Mouse (Mus musculus) G1E (cell line): ENCODE data around the gene Vezt. TPM values are rescaled to one million over a fixed set of nuclear protein-coding genes. Genes with fewer than 3 reads are reported as not detected.

Experiments
- ATAC-seq: 2 replicates; pipeline ENCODE4 v1.8.0; 2016; ENCODE audit warnings: mild to moderate bottlenecking; ENCODE audit not compliant: insufficient number of reproducible peaks, poor library complexity, low FRiP score, severe bottlenecking; ENCODE audit errors: extremely low read depth
- DNase-seq: peaks from one replicate; pipeline ENCODE4 v3.0.0; 2012; ENCODE audit warnings: low spot score
- H3K27me3 ChIP-seq: 2 replicates; pipeline ENCODE4 v1.6.1; 2012; ENCODE audit warnings: mild to moderate bottlenecking, low read length, inconsistent platforms; ENCODE audit not compliant: insufficient read depth
- H3K36me3 ChIP-seq: replicated peaks from 2 replicates; pipeline ENCODE3; 2012; ENCODE audit warnings: mild to moderate bottlenecking, inconsistent platforms
- H3K4me1 ChIP-seq: 2 replicates; pipeline ENCODE4 v1.6.1; 2012; ENCODE audit warnings: low read depth, low read length, inconsistent platforms, mixed read lengths; ENCODE audit not compliant: insufficient read depth
- H3K4me3 ChIP-seq: 2 replicates; pipeline ENCODE4 v1.5.1; 2012; ENCODE audit warnings: low read depth, mild to moderate bottlenecking, inconsistent platforms, low read length, moderate library complexity, mixed read lengths
- H3K9me3 ChIP-seq: replicated peaks from 2 replicates; pipeline ENCODE4 v1.6.1; 2012; ENCODE audit warnings: inconsistent platforms
- CTCF ChIP-seq: IDR thresholded peaks from 2 replicates; pipeline ENCODE4 v1.5.1; 2012; ENCODE audit warnings: low read depth, low read length, inconsistent platforms, mixed read lengths
- GATA1 ChIP-seq: IDR thresholded peaks from 2 replicates; pipeline ENCODE4 v1.6.1; 2012; ENCODE audit warnings: borderline replicate concordance, low read length, inconsistent platforms, mixed read lengths
- GATA2 ChIP-seq: IDR thresholded peaks from 2 replicates; pipeline ENCODE4 v1.6.1; 2012; ENCODE audit warnings: low read depth, low read length, inconsistent platforms, borderline replicate concordance
- POLR2AphosphoS5 ChIP-seq: IDR thresholded peaks from 2 replicates; pipeline ENCODE4 v1.6.1; 2012; ENCODE audit warnings: low read depth, low read length, inconsistent platforms; ENCODE audit not compliant: insufficient replicate concordance
- TAL1 ChIP-seq: conservative IDR thresholded peaks from 2 replicates; pipeline ENCODE4 v1.6.1; 2012; ENCODE audit warnings: low read depth, low read length, inconsistent platforms, mixed read lengths
- polyA plus RNA-seq: library from polyadenylated mRNA; stranded (reverse); fragments of >175 nt; gene quantifications from 2 replicates; pipeline ENCODE4 v1.2.3, GENCODE M21; 2012
- total RNA-seq, 2 experiments: library from RNA; stranded (forward) in 1 of 2; stranded (reverse) in 1 of 2; fragments of 200-1000 nt in 1 of 2; fragments of >200 nt in 1 of 2; fragmentation: Nextera tagmentation in 1 of 2; gene quantifications; 2 replicates each; pipeline ENCODE4 v1.2.3; 2014 to 2017

The Vezt gene
- total and polyA plus RNA-seq, 3 experiments, result 3.5 to 35.7 (median 13.2) TPM

DNA sequence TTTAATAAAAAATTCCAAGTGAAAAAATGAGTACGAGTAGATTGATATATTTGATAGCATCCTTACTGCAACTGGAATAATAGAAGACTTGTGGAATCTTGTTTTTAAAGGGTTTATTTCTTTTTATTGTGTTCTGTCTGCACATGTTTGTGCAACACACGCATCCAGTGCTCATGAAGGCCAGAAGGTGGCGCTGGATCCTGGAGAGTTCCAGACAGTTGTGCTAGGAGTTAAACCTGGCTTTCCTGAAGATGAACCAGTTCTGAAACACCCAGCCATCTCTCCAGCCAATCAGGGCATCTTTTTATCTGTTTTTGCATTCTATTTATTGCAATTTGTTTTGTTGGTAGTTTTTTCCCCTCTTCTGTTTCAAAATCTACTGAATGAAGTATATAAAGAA lies 22.4 kb downstream of the Vezt start:
- H3K9me3 ChIP-seq, result no peaks in the 10 kb centered on the region
- no peaks in the 10 kb centered on the region for H3K27me3 ChIP-seq
- DNase-seq, result no peak
- peaks cover 18% of the 10 kb centered on the region for H3K36me3 ChIP-seq
- no peak for ATAC-seq
- peaks cover 17% of the 10 kb centered on the region for H3K4me1 ChIP-seq
- TF ChIP-seq POLR2AphosphoS5, result no peak
- TF ChIP-seq TAL1, result no peak
- no peak for TF ChIP-seq GATA2
- no peak for TF ChIP-seq GATA1
- TF ChIP-seq CTCF, result peak; percentile 42; the same call in 1 of the 2 replicates
- H3K4me3 ChIP-seq, result no peak overlapping the region

DNA sequence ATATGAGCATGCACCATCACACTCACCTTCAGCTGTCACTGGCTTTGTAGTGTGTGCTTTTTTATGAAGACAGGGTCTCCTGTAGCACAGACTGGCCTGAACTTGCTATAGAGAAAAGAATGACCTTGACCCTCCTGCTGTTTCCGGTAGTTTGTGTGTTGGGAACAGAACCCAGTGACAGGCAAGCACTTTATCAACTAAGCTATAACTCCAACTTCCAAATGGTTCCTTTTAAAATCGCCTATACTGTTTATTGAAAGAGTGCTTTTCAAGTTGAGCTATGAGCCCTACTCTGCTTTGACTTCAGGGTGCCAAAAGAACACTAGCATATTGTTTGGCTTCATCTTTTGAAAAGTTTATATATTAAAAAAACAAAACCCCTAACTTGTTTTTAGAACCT lies 24.6 kb downstream of the Vezt start:
- Histone ChIP-seq H3K9me3 (no peaks in the 10 kb centered on the region), H3K4me3 (no peak overlapping the region), H3K4me1 (peaks cover 17% of the 10 kb centered on the region), H3K36me3 (peaks cover 22% of the 10 kb centered on the region), H3K27me3 (no peaks in the 10 kb centered on the region)
- ATAC-seq (no peak), DNase-seq (no peak)
- no peak for TF ChIP-seq GATA1
- no peak for TF ChIP-seq TAL1
- no peak for TF ChIP-seq CTCF
- TF ChIP-seq GATA2, result no peak
- TF ChIP-seq POLR2AphosphoS5, result no peak

DNA sequence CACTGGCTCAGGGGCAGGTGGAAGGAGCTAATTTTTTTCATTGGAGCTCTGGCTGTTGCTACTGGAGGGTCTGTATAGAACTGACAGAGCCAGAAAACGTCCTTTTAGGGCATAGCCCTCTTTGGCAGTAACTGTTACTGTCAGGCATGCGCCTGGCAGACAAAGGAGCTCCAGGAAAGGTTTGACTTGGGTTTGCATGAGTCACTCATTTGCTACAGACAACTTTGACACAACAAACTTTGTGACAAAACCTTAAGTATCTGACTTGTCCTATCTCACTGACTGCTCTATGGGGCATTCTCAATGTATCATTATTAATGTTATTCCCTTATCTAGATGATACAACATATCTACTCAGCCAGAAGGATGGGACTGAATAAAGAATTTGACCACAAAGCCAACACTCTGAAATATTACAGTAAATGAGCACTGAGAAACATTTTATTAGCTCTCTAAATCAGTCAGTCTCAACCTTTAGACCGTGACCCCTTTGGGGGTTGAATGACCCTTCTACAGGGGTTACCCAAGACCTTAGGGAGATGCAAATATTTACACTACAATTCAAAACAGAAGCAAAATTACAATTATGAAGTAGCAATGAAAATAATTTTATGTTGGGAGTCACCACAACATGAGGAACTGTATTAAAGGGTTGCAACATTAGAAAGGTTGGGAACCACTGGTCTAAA lies 25.5 kb downstream of the Vezt start:
- Histone ChIP-seq H3K36me3 (peaks cover 28% of the 10 kb centered on the region), H3K4me3 (no peak overlapping the region), H3K27me3 (no peaks in the 10 kb centered on the region), H3K9me3 (no peaks in the 10 kb centered on the region), H3K4me1 (peaks cover 17% of the 10 kb centered on the region)
- ATAC-seq (peak; percentile 22; the same call in 1 of the 2 replicates), DNase-seq (no peak)
- no peak for TF ChIP-seq GATA2
- TF ChIP-seq GATA1, result no peak

DNA sequence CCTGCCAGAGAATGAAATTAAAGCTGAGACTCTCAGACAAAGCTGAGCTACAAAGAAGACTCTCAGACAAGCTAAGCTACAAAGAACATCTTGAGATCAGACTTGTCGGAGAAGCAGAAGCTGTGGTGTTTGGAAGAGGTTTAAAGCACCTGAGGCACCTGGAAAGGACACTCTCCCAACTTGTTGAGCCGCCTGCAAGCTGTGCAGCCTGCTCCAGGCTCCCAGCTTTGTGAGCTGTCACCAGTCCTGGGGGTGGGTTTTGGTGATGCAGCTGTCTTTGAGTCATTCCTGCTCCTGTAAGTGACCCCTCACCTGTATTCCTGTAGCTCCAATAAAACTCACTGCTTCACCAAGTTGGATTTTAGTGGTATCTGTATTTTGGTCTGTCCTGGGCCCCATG lies 27.3 kb downstream of the Vezt start:
- DNase-seq (no peak), ATAC-seq (no peak)
- no peaks in the 10 kb centered on the region for H3K9me3 ChIP-seq
- peaks cover 31% of the 10 kb centered on the region for H3K36me3 ChIP-seq
- TF ChIP-seq GATA2, result no peak
- no peak for TF ChIP-seq GATA1
- no peak for TF ChIP-seq CTCF
- no peak for TF ChIP-seq POLR2AphosphoS5
- TF ChIP-seq TAL1, result no peak
- no peaks in the 10 kb centered on the region for H3K27me3 ChIP-seq
- no peak overlapping the region for H3K4me3 ChIP-seq
- H3K4me1 ChIP-seq, result peaks cover 17% of the 10 kb centered on the region

GRCm38 (mm10) chr10:94000223-94000622 lies 35.4 kb downstream of the Vezt start:
- H3K36me3 ChIP-seq, result peaks cover 74% of the 10 kb centered on the region
- no peaks in the 10 kb centered on the region for H3K4me1 ChIP-seq
- peaks cover 2% of the 10 kb centered on the region; the same call in 1 of the 2 replicates for H3K9me3 ChIP-seq
- H3K4me3 ChIP-seq, result no peak overlapping the region
- H3K27me3 ChIP-seq, result no peaks in the 10 kb centered on the region
- no peak for DNase-seq
- ATAC-seq, result no peak
- TF ChIP-seq CTCF, result no peak
- no peak for TF ChIP-seq TAL1
- no peak for TF ChIP-seq POLR2AphosphoS5
- TF ChIP-seq GATA1, result no peak
- no peak for TF ChIP-seq GATA2

DNA sequence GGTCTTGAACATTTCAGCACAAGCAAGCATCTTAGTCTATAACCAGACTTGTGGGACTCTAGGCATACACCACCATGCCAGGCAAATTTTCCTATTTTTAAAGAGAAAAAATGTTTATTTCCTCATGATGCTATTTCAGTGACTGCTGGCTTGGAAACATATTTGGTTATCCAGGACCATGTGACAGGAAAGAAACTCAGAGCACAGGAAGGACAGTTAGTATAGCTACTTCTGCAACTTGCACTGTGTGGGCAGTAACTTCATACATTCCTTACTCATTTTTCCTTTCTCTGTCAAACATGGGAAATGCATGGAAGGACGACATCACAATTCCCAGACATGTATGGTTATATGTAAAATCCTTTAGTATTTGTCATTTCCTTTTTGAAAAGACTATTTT lies 36.3 kb downstream of the Vezt start:
- DNase-seq (no peak), ATAC-seq (no peak)
- TF ChIP-seq CTCF (no peak), GATA1 (no peak), POLR2AphosphoS5 (no peak)

DNA sequence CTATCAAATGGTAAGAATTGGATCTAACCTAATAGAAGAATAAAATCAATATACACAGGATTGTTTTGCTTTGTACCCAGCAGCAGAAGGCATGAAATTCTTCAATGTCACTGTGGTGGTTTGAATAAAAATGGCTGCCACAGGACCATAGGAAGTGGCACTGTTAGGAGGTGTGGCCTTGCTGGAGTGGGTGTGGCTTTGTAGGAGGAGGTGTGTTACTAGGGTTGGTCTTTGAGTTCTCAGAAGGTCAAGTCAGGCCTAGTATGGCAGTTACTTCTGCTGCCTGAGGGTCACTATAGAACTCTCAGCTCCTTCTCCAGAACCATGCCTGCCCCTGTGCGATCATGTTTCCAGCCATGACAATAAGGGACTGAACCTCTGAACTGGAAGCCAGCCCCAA lies 40.5 kb downstream of the Vezt start:
- Histone ChIP-seq H3K4me1 (no peaks in the 10 kb centered on the region), H3K9me3 (no peaks in the 10 kb centered on the region), H3K27me3 (no peaks in the 10 kb centered on the region), H3K4me3 (no peak overlapping the region), H3K36me3 (peaks cover 76% of the 10 kb centered on the region)
- DNase-seq (no peak), ATAC-seq (no peak)
- TF ChIP-seq GATA2 (no peak), TAL1 (no peak), CTCF (no peak), GATA1 (no peak), POLR2AphosphoS5 (no peak)

More for the DNA sequence above, 36.3 kb downstream of the Vezt start:
- H3K36me3 ChIP-seq, result peaks cover 79% of the 10 kb centered on the region
- H3K27me3 ChIP-seq, result no peaks in the 10 kb centered on the region
- H3K4me1 ChIP-seq, result no peaks in the 10 kb centered on the region
- H3K9me3 ChIP-seq, result peaks cover 2% of the 10 kb centered on the region; the same call in 1 of the 2 replicates
- H3K4me3 ChIP-seq, result no peak overlapping the region
